Mouse (Mus musculus) brain, adult 2 months (tissue): ENCODE data around the gene Zdhhc3.

Experiments used
- DNase-seq: peaks from one replicate; pipeline ENCODE4 v3.0.0; 2011; ENCODE audit warnings: low read depth, low spot score

Zdhhc3 gene

DNA sequence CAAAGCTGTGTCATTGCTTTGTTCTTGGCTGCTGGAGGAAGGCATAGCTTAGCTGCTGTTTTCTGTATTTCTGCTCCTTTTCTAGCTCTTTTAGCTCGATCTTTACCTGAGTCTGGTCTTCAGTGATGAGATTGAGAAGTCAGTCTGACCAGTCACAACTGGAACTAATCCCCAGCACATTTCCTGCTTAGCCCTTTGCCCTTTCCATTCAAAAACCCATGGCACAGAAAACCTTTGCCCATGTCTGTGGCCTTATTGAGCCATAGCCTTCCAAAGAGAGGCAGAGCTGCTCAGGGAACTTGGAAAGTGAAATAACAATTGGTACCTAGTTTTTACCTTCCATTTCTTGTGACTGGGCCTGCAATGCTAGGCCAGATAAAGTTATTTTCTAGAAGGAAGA is 2.6 kb upstream of the Zdhhc3 start:
- no peak for DNase-seq

DNA sequence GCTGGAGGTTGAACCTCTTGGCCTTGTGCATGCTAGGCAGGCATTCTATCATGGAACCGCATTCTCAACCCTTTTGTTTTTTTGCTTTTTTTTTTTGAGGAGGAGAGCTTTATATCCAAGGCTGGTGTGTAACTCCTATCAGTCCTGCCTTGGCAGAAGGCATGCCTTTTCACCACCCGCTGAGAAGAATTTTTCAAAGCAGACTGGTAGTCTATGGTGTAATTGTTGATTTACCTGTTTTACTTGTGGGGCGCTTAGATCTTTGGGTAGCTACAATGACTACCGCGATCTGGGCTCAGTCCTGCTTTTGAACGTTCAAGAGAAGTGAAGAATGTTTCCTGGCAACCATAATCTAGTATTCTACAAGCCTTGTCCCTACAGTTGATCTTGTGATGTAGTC is 926 bp upstream of the Zdhhc3 start:
- DNase-seq = no peak

DNA sequence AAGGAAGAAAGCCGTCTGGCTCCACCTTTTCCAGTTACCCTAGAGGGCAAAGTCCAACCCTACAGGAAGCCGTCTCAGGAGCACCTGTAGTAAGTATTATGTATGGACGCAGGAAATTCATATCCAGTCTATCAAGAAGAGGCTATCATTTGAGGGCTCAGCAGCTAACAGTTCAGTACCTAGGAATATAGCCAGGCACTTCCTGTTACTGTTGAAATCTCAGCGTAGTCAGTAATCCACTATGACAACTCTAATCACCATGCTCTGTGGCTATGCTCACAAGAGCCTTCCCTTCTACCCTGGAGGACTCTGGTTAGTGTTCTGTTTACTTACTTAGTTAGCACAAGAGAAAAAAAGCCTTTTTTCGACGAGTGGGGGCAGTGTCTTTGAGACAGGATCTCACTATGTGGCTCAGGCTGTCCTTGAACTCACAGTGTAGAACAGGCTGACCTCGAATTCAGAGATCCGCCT is 1.2 kb downstream of the Zdhhc3 start:
- DNase-seq = no peak

DNA sequence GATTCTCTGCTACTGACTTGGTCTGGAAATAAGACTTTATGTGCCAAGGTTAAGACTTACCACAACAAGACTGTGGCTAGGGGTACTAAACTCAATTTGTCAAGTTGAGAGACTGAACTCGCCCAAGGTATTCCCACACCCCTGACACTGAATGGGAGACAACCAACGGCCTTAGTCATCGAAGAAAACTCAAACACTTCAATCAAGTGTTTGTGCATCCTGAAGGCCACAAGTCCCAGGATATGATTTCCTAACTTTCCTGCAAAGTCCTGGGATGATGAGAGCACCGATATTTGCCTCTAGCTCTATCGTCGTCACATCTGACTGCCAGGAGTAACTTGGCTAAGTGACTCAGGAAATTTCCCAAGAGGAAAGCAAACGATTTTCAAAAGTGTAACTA is 3.8 kb downstream of the Zdhhc3 start:
- no peak for DNase-seq

DNA sequence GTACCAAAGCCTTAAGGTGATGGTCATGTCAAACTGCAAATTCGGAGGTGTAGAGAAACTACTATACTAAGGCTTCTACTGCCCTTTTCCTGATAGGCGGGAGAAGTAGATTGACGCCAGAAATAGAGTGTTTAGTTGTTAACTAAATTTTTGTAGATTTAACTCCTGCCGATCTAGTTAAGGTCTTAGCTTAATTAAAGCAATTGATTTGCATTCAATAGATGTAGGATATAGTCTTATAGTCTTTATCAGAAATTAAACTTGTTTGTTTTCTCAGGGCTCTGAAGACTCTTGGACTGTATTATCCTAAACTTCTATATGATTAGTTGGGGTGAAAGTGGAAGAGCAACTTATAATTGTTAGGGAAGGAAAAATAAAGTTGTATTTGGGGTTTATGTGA is 5.8 kb downstream of the Zdhhc3 start:
- DNase-seq = no peak

DNA sequence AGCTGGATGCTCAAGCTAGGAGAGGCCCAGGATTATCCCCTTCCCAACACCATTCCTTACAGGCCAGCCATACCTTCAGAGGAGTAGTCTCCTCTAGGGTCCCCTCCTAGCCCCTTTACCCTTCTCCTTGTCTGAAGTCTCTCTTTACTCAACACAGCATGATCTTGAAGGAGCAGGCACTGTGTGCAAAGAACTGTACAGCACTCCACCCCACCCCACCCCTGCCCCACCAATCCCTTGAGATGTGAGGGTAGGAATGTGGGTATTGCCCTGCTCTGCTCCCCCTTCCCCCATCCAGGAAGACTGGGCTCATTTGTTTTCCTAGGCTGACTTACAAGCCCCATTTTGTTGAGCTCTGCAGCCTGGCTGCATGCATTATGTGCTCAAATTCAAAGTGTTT is 8.6 kb downstream of the Zdhhc3 start:
- no peak for DNase-seq

DNA sequence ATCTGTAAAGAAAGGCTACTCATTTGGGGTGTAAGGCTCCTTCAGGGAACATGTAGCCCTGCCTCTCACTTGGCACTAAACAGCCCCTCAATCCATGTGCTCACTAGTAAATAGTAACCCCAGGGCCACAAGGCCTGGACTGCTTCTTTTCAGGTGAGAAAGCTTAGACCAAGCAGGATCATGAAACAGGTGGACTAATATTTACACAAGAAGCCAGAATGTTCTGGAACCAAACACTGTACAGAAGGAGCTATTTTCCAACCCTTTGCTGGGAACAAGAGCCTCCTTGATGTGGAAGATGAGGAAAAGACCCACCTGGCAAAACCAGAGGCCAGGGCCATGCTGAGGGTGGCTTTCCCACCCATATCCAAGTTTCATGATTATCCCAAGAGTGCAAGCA is 9.6 kb downstream of the Zdhhc3 start:
- no peak for DNase-seq

DNA sequence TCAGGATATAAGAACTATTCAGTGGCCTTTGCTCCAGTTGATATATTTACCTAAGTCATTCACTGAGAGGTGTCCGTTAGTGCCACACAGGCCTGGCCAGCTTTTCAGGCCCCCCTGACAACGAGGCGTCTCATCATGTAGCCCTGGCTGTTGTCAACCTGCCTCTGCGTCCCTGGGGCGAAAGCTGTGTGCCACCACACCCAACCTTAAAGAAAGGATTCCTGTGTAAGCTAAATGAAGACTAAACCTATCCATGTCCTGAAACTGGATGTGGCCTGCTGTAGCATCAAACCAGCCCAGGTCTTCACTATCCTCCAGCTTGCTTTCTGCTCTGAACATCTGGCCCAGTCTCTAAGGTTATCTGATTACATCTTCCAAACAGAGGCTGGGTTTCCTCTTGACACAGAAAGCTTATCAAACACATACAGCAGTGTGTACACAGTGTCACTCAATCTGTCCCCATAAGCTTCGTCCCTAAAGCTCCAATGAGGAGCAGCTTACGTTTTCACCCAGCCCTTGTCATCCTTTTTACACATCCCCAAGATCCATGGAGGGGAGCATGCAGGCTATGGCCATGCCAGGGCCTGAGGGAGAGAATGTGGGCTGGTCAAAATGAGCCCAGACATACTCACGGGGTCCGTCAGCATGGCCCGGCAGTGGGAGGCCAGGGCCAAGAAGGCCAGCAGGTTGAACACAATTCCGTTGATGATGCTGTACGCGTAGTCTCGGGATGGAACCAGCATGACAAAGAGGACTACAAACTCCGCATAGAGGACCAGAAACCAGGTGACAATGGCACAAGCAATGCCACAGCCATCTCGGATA is 13.2 kb downstream of the Zdhhc3 start:
- DNase-seq = no peak

DNA sequence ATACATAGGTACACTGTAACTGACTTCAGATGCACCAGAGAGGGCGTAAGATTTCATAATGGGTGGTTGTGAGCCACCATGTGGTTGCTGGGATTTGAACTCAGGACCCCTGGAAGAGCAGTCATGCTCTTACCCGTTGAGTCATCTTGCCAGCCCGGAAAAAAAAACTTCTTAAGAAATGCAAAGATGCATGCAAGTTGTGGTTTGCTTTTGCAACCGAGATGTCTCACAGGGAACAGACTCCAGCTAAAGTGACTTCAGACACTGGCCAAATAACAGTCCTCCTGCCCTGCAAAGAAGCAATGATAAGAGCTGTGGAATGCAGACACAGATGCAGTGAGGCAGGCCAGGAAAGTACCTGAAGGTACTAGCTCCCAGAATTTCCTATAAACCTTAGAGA is 22.2 kb downstream of the Zdhhc3 start:
- no peak for DNase-seq

DNA sequence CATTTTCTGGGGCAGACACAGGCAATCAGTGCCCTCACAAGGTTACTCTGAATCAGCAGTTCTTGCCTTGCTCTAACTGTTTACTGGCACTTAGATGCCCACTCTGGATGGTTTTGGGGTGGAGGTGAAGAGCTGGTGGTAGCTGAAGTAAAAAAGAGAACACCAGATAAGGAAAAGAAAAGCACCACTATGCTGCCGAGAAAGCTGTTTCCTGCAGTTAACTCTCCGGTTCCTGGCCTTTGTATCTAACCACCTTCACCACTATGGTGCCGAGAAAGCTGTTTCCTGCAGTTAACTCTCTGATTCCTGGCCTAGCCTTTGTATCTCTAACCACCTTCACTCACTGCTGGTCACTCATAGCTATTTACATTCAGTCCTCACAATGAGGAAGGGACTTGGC is 25.4 kb downstream of the Zdhhc3 start:
- no peak for DNase-seq

DNA sequence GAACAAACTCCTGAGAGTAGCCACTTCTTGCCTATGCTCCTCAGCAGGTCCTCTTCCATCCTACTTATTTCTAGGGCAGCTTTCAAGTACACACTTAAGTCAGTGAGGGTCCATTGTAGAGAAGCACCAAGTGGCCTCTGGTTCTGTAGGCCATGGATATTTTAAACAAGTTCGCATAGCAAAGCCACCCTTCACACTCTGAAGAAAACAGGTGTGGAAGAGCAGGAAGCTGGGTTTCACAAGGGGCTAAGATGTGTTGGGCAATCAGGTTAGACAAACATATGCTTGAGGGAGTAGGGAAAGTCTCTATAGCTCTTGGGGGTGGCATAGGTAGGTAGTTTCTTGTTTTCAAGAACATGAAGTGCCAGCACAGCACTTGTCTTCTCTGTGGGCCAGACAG is 27.6 kb downstream of the Zdhhc3 start:
- DNase-seq = no peak

DNA sequence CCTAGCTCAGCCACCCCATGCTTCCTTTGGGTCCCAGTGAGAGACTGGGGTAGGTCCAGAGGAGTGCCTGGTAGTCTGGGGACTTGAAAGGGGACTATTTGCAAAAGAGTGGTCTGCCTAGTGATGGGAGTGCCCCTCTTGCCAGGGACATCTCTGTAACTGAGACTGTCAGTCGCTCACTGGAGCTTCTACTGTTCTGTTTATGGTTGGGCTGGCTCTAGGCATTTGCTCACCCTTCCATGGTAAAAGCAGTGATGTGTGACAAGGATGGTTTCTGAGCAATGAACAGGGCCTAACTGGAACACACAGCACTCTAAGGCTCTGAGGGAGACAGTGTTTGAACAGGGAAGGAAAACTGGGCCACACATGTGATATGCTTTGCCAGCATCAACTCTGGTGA is 32.2 kb downstream of the Zdhhc3 start:
- peak; percentile 12 for DNase-seq

DNA sequence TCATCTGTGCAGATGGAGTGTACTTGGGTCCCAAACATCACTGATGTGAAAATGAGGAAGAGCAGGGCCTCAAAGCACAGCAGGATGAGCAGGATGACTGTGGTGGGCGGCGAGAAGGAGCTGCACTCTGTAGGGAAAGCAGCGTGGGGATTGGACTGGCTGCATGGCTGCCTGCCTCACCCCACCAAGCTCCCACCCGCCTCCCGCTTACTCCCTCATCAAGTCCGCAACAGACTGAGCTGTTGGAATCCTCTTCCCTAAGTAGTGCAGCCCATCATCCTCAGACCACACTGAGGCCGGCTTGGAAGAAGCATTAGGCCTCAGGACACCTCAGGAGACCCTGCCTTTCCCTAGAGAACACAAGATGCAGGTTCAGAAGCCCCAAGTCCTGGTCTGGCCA is 32.6 kb downstream of the Zdhhc3 start:
- DNase-seq = peak; percentile 46

DNA sequence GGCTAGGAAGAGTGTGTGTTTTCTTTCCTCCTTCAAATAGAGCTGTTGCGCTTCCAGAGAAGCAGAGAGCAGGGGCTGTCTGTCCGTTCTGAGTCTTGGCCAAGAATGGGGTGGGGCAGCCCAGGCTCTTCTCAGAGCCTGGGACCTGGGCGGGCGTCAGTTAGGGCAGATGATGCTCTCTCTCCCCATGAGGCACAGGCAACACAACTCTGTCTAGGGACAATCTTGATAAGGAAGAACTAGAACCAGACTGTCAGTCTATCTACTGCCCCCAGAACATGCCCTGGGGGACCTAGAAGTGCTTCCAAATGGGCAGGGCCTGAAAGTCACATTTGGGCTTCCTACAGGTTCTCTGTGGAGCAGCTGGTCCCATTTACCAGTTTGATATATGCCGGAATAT is 33.9 kb downstream of the Zdhhc3 start:
- no peak for DNase-seq

DNA sequence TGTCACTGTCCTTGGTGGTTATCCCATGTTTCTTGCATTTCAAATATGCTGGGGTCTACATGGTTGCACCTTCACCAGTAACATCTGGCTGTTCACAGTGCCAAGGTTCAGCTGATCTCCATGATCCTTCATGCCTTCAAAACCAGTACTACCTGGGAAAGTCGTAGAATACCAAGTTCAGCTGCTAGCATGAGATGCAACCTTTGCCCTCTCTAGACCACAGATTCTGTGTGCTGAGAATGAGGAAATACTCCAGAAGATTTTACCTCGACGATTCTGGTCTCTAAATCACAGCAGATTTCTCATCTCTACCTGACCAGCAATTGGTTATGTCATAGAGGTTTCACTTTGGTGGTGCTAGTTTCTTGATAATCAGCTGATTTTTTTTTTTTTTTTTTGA is 52.8 kb downstream of the Zdhhc3 start:
- no peak for DNase-seq

DNA sequence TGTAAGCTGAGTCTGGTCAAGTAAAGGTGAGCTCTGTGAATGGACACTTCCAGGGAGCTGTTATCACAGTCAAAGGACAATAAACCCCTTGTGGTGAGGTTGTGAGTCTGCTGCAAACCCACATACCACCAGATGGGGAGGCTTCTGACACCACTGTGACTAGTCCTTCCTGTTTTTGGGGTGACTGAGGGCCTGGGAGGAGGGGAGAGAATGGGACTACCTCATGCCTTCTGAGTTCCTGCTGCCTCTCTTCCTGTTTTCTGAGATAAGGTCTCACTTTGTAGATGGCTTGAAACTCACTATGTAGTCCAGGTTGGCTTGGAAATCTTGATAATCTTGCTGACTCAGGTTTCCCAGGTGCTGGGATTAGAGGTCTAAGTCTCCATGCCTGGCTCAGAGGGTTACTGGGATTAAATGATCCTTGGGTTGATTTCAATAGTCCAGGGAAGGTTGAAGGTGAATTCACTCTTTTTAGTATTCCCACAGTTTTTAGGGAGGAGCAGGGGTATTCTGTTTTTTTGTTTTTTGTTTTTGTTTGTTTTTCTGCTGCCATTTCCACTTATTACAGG is 54.2 kb downstream of the Zdhhc3 start:
- DNase-seq = no peak

DNA sequence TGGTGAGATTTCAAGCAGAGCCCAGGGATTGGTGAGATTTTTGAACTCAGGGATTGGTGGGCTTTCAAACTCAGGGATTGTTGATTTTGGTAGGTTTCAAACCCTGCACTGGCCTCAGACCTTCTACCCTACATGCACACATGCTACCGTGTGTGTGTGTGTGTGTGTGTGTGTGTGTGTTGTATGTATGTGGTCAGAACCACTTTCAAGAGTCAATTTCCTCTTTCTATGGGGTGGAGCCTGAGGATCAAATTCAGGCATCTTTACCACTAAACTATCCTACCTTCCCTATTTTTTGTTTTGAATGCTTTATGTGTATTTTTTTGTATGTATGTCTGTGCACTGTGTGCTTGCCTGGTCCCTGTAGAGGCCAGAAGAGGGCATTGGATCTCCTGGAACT is 65.3 kb downstream of the Zdhhc3 start:
- no peak for DNase-seq

DNA sequence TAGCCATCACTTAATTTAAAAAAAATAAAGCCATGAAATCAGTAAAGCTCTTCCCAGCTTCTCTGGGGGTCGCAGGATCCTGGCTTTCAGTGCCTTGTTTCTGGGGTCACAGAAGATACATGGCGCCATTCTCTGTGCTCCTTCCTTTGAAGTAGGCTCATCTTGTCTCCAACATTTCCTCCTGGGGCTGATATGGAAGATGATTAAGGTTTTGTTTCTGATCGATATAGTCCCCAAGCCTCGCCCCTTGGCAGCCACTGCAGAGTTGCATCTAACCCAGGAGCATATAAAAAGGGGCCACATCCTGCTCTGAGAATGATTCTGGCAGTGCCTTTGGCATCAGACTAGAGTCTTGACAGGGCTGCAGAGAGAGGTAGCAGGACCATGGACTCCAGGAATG is 78.6 kb downstream of the Zdhhc3 start, which contains the start of gene Tgm4:
Gene Tgm4 (plus strand): TSS at position 301 of the 400 bp plus-strand sequence.
- DNase-seq = no peak

DNA sequence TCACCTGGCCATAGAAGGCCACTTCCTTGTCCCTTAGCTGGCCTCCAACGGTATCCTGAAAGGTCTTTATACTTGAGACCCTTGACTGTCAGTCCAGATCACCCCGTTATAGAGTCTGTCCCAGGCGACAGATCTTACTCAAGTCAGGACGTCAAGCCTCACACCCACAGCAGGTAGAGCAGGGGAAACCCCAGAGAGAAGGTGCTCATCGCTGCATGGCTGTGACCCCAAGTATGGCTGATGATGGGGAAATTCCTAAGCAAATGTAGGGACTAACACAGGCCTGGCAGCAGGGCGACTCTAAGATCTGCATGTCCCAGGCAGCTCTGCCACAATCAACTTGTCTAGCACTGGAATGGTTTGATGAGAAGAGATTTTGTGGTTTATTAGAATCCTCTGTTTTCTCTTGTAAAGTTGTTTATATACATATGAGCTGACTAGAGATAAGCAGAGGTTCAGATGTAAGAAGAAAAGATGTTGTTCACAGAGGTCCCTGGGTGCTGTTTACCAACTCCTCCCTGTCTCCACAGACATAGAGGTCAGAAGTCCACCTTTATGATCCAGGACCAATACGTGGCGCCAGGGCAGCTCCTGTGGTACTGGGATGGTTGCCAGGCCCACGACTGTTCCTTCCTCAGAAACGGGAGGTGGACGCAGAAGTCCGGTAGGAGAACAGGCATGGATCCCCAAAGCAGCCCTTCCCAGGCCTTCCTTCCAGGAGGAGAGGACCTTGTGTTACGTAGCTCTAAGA is 81.3 kb downstream of the Zdhhc3 start:
- DNase-seq = no peak

DNA sequence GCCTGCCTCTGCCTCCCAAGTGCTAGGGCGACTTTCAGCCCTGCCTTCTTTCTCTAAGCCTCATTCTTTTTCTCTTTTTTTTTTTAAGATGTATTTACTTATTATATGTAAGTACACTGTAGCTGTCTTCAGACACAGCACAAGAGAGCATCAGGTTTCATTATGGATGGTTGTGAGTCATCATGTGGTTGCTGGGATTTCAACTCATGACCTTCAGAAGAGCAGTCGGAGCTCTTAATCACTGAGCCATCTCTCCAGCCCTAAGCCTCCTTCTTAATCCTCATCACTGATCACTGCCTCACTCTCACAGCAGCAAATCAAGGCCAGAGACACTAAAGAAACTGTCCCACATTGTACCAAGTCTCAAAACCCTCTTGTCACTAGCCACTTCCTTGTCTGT is 88.8 kb downstream of the Zdhhc3 start:
- DNase-seq = no peak

DNA sequence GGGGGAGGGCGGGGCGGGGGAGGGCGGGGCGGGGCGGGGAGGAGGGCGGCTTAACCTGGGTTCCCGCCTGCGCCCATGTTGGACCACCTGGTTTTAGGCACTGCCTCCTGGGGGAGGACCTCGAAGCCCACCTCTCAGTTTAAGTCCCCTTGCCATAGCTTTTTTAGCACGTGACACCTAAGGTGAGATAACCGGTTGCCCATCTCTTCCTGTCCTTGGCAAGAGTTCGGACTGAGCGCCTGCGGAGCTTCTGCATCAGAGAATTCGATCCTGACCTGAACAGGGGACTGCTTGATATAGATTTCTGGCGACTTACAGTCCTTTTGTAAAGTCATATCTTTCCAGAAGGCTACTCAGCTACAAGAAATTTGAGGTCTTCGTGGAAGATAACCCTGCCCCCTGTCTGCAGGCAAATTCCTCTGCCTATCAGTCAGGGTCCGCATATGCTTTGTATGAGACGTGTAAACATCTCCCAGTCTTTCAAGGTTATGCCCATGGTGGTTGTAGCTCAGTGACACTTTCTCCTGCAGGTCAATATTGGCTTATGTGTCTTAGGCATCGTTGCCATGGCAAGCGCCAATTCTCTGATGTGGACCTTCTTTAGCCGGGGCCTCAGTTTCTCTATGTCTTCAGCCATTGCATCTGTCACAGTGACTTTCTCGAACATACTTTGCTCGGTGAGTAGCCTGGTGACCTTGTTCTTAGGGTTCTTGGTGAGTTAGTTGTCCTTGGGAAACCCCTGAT is 91.2 kb downstream of the Zdhhc3 start:
- DNase-seq = peak; percentile 50
